ENCODE assay signal across 9 mouse cellular contexts in the genomic region with DNA sequence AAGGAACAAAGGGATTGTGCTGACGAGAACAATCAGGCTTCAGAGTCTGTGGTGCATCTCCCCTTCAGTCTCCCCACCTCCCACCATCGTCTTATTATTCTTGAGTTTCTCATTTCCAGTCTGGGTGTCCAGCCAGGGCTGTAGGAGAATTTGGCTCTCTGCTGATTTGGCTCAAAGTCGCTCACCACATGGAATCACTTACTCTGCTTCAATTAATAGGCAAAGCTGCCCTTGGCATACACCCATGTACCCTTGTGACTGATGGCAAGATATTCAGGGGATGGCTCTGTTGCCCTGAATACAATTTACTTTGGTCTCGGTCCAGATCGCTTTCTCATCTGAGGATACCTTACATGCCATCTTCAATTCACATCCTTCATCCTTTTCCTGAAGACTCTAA. TPM values are rescaled to one million over a fixed set of nuclear protein-coding genes. Genes with fewer than 3 reads are reported as not detected.
A peak's percentile ranks its signal among the peaks of the same experiment; 100 is the strongest.
DNase-seq lines count a peak whose midpoint lies in the region.
"Had no signal": no experiment of that assay in that cellular context is flagged by ENCODE, and none has a peak within 500 bp of the region (broad histone marks: within the 10 kb centered on the region; RNA-seq: fewer than 3 reads in every experiment).

No protein-coding gene starts in this region.

- H3K4me3 ChIP-seq in forebrain, embryonic 10.5 days, result peak overlapping the region; percentile 93; the same call in 1 of the 2 replicates
- peak overlapping the region; percentile 92; the same call in 1 of the 2 replicates for H3K4me3 ChIP-seq in limb, embryonic 10.5 days

- DNase-seq in adrenal gland, postnatal 14 days, result peak; percentile 39
- no peak for DNase-seq in adrenal gland, postnatal 25 days
- DNase-seq in 3T3-L1 (ENCODE audit: low read depth, low spot score), result peak; percentile 72
- no peak for DNase-seq in forebrain, embryonic 10.5 days (ENCODE audit: extremely low spot score, low spot score)
- DNase-seq in limb, embryonic 10.5 days (ENCODE audit: low spot score), result no peak
- no peak for DNase-seq in B cell, adult 2 months
- DNase-seq in thymus, postnatal 10 days (ENCODE audit: low spot score in 2 of 2), result no peak
- no peak for DNase-seq in spleen, postnatal 4 days (ENCODE audit: low spot score in 2 of 2)

- 60% methylated on average over 5 of the region's 5 CpGs for WGBS in forebrain, embryonic 10.5 days
- WGBS in limb, embryonic 10.5 days, result 68% methylated on average over 5 of the region's 5 CpGs

- H3K4me1 ChIP-seq in forebrain, embryonic 10.5 days, result peaks cover 61% of the 10 kb centered on the region
- H3K4me1 ChIP-seq in limb, embryonic 10.5 days, result peaks cover 45% of the 10 kb centered on the region

- H3K36me3 ChIP-seq in forebrain, embryonic 10.5 days (replicated peaks), result peaks cover 33% of the 10 kb centered on the region
- H3K36me3 ChIP-seq in limb, embryonic 10.5 days, result peaks cover 30% of the 10 kb centered on the region

- H3K27ac ChIP-seq in forebrain, embryonic 10.5 days, result peak overlapping the region; percentile 96; the same call in 1 of the 2 replicates
- no peak overlapping the region; the same call in 1 of the 2 replicates for H3K27ac ChIP-seq in limb, embryonic 10.5 days
- H3K27ac ChIP-seq: macrophage had no signal

- H3K9me3 ChIP-seq in forebrain, embryonic 10.5 days, result no peaks in the 10 kb centered on the region
- H3K9me3 ChIP-seq in limb, embryonic 10.5 days (replicated peaks), result no peaks in the 10 kb centered on the region

- peaks cover 18% of the 10 kb centered on the region for H3K27me3 ChIP-seq in forebrain, embryonic 10.5 days (ENCODE audit: poor library complexity, severe bottlenecking)
- peaks cover 17% of the 10 kb centered on the region for H3K27me3 ChIP-seq in limb, embryonic 10.5 days (ENCODE audit: low read depth, poor library complexity, severe bottlenecking)

RNA-seq across cellular contexts. Expression of a gene that starts 2.4 kb away (rescaled TPM):
- 29.1 and 29.6 TPM in 2 replicates for total RNA-seq in adrenal gland, postnatal 14 days (2021)
- 32.9 and 50.0 TPM in 2 replicates for total RNA-seq in adrenal gland, postnatal 25 days (2021)
- polyA plus RNA-seq in forebrain, embryonic 10.5 days (2016; fragmentation: Nextera tagmentation; extraction: Ambion mirVana), result 3.2 and 3.9 TPM in 2 replicates
- 3.6 and 4.5 TPM in 2 replicates for polyA plus RNA-seq in limb, embryonic 10.5 days (2016; fragmentation: Nextera tagmentation; extraction: Ambion mirVana)

RNA-seq across cellular contexts. Expression of a gene that starts 6.9 kb away (rescaled TPM):
- 0.49 and 0.70 TPM in 2 replicates for total RNA-seq in adrenal gland, postnatal 14 days (2021)
- 0.71 and 0.97 TPM in 2 replicates for total RNA-seq in adrenal gland, postnatal 25 days (2021)
- 1.2 TPM in 2 replicates for polyA plus RNA-seq in forebrain, embryonic 10.5 days (2016; fragmentation: Nextera tagmentation; extraction: Ambion mirVana)
- 0.73 and 0.96 TPM in 2 replicates for polyA plus RNA-seq in limb, embryonic 10.5 days (2016; fragmentation: Nextera tagmentation; extraction: Ambion mirVana)

RNA-seq across cellular contexts. Expression of a gene that starts 9.3 kb away (rescaled TPM):
- total RNA-seq in adrenal gland, postnatal 14 days (2021), result 35.0 and 36.1 TPM in 2 replicates
- total RNA-seq in adrenal gland, postnatal 25 days (2021), result 37.7 and 44.9 TPM in 2 replicates
- polyA plus RNA-seq in forebrain, embryonic 10.5 days (2016; fragmentation: Nextera tagmentation; extraction: Ambion mirVana), result 23.8 and 27.3 TPM in 2 replicates
- polyA plus RNA-seq in limb, embryonic 10.5 days (2016; fragmentation: Nextera tagmentation; extraction: Ambion mirVana), result 27.2 and 42.1 TPM in 2 replicates

RNA-seq across cellular contexts. Expression of a gene that starts 26.4 kb away (rescaled TPM):
- total RNA-seq in adrenal gland, postnatal 14 days (2021), result 95.0 and 98.6 TPM in 2 replicates
- total RNA-seq in adrenal gland, postnatal 25 days (2021), result 72.9 and 97.5 TPM in 2 replicates
- polyA plus RNA-seq in forebrain, embryonic 10.5 days (2016; fragmentation: Nextera tagmentation; extraction: Ambion mirVana), result 224 and 226 TPM in 2 replicates
- polyA plus RNA-seq in limb, embryonic 10.5 days (2016; fragmentation: Nextera tagmentation; extraction: Ambion mirVana), result 224 and 228 TPM in 2 replicates

RNA-seq across cellular contexts. Expression of a gene that starts 26.5 kb away (rescaled TPM):
- not detected in 2 replicates for total RNA-seq in adrenal gland, postnatal 14 days (2021)
- total RNA-seq in adrenal gland, postnatal 25 days (2021), result not detected in 2 replicates
- 0.66 and 1.6 TPM in 2 replicates for polyA plus RNA-seq in forebrain, embryonic 10.5 days (2016; fragmentation: Nextera tagmentation; extraction: Ambion mirVana)
- polyA plus RNA-seq in limb, embryonic 10.5 days (2016; fragmentation: Nextera tagmentation; extraction: Ambion mirVana), result 0.60 and 2.0 TPM in 2 replicates
- polyA plus RNA-seq: macrophage had no signal

Comparison
In these comparisons a context has a peak if more than half of its experiments do, and no peak if none do; other contexts are left out.
1. DNase-seq: peak in adrenal gland, postnatal 14 days (single experiment) and 3T3-L1 (single experiment); none in adrenal gland, postnatal 25 days (single experiment), forebrain, embryonic 10.5 days (single experiment), limb, embryonic 10.5 days (single experiment), B cell, adult 2 months (0 of 2), thymus, postnatal 10 days (0 of 2) and spleen, postnatal 4 days (0 of 2).